Mouse (Mus musculus): ENCODE measurements around the gene a.
"Not testable (repeated sequence)": the region's sequence is repeated elsewhere in the genome, so short reads cannot be mapped to it uniquely, and the experiment has no call there.

a gene

GRCm38 (mm10) chr2:154848086-154848485 lies 56.9 kb downstream of the a start:
- no peak for DNase-seq (ENCODE audit: low spot score)

GRCm38 (mm10) chr2:154855383-154855782 lies 64.2 kb downstream of the a start:
- DNase-seq (ENCODE audit: low spot score): no peak

- DNase-seq (ENCODE audit: low spot score): no peak
These were observed 72.5 kb downstream of the a start for GRCm38 (mm10) chr2:154863672-154864071.

- DNase-seq (ENCODE audit: low spot score): no peak
These were observed 74.5 kb downstream of the a start for GRCm38 (mm10) chr2:154865696-154866095.

- DNase-seq (ENCODE audit: low spot score): no peak
These were observed 76.9 kb downstream of the a start for GRCm38 (mm10) chr2:154868106-154868505.

GRCm38 (mm10) chr2:154869954-154870641 lies 78.9 kb downstream of the a start:
- DNase-seq (ENCODE audit: low spot score): no peak

GRCm38 (mm10) chr2:154876621-154877020 lies 85.4 kb downstream of the a start:
- DNase-seq (ENCODE audit: low spot score): no peak

GRCm38 (mm10) chr2:154891585-154891984 lies 100.4 kb downstream of the a start:
- no peak for DNase-seq (ENCODE audit: low spot score)

GRCm38 (mm10) chr2:154892201-154893044 lies 101.2 kb downstream of the a start, which contains the start of gene Eif2s2:
Gene Eif2s2 (minus strand): TSS chr2:154892935.
- peak; percentile 98 for DNase-seq (ENCODE audit: low spot score)

GRCm38 (mm10) chr2:154893045-154893385 lies 101.8 kb downstream of the a start:
- DNase-seq (ENCODE audit: low spot score): no peak

GRCm38 (mm10) chr2:154893548-154893947 lies 102.3 kb downstream of the a start:
- no peak for DNase-seq (ENCODE audit: low spot score)

GRCm38 (mm10) chr2:154899004-154899403 lies 107.8 kb downstream of the a start:
- DNase-seq (ENCODE audit: low spot score): not testable (repeated sequence)

GRCm38 (mm10) chr2:154899412-154899811 lies 108.2 kb downstream of the a start:
- not testable (repeated sequence) for DNase-seq (ENCODE audit: low spot score)

- no peak for DNase-seq (ENCODE audit: low spot score)
These were observed 110.9 kb downstream of the a start for GRCm38 (mm10) chr2:154902111-154902510.

GRCm38 (mm10) chr2:154905796-154906195 lies 114.6 kb downstream of the a start:
- DNase-seq (ENCODE audit: low spot score): no peak

- not testable (repeated sequence) for DNase-seq (ENCODE audit: low spot score)
These were observed 117.0 kb downstream of the a start for GRCm38 (mm10) chr2:154908223-154908622.

- DNase-seq (ENCODE audit: low spot score): no peak
These were observed 118.6 kb downstream of the a start for GRCm38 (mm10) chr2:154909789-154910188.

GRCm38 (mm10) chr2:154915922-154916541 lies 124.8 kb downstream of the a start:
- no peak for DNase-seq (ENCODE audit: low spot score)

- no peak for DNase-seq (ENCODE audit: low spot score)
These were observed 125.3 kb downstream of the a start for GRCm38 (mm10) chr2:154916547-154916946.

- no peak for DNase-seq (ENCODE audit: low spot score)
These were observed 126.9 kb downstream of the a start for GRCm38 (mm10) chr2:154917866-154918641.

- DNase-seq (ENCODE audit: low spot score): no peak
These were observed 129.7 kb downstream of the a start for GRCm38 (mm10) chr2:154920896-154921295.

GRCm38 (mm10) chr2:154922134-154922533 lies 130.9 kb downstream of the a start:
- not testable (repeated sequence) for DNase-seq (ENCODE audit: low spot score)

All from testis, postnatal 14 days (tissue).